Mouse (Mus musculus) left cerebral cortex, adult 18-20 months (tissue): ENCODE results near the gene Hoxa3. TPM values are rescaled to one million over a fixed set of nuclear protein-coding genes. Genes with fewer than 3 reads are reported as not detected.

Experiments
- DNase-seq, 2 experiments: peaks; one replicate each; pipeline ENCODE4 v3.0.0; 2021 to 2022; ENCODE audit warnings: low spot score in 2 of 2, mixed read lengths in 1 of 2
- total RNA-seq, 2 experiments: library from RNA; stranded (reverse); gene quantifications; 2 replicates each; pipeline ENCODE4 v1.2.3; 2021

Gene Hoxa3
- total RNA-seq, 2 experiments from 2014 or later: not detected

- DNase-seq: no peak
Observed at GRCm38 (mm10) chr6:52220003-52220864, 7.1 kb upstream of the Hoxa3 start.

GRCm38 (mm10) chr6:52219234-52219942 is 6.3 kb upstream of the Hoxa3 start:
- DNase-seq: no peak

- no peak for DNase-seq
Observed at GRCm38 (mm10) chr6:52218643-52219215, 5.6 kb upstream of the Hoxa3 start.

DNA sequence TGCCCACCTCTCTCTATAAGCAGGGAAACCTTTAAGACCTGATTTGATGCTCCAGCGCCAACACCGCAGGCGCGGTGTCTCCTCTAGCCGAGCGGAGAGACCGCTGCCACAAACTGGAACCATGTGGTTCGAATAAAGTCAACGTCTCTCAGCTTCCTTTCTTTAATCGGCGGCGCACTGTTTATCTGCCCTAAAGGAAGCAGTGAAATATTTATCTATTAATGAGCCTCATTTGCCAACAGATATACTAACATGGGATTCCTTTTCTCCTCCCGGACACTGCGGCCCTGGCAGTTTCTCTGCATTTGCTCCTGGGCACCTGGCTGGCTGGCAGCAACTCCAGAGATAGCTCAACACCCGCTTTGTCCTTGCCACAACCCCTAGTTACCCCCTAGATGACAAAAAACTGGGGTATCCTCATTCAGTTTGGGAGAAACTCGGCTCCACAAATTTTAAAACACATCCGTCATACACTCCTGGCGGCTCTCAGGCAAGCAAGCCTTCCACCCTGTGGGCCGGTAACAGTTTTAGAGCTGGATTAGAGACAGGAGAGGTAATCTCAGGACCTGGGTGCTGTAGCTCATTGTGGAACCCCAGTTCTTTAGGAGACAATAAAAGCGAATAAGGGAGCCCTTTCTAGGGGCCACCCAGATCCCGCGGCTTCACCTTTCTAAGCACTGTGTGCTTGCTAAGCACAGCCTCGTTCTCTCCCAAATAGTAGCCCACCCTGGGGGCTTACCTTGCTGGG is 4.9 kb upstream of the Hoxa3 start:
- DNase-seq: no peak

- DNase-seq: no peak
Observed at GRCm38 (mm10) chr6:52217459-52217768, 4.3 kb upstream of the Hoxa3 start.

DNA sequence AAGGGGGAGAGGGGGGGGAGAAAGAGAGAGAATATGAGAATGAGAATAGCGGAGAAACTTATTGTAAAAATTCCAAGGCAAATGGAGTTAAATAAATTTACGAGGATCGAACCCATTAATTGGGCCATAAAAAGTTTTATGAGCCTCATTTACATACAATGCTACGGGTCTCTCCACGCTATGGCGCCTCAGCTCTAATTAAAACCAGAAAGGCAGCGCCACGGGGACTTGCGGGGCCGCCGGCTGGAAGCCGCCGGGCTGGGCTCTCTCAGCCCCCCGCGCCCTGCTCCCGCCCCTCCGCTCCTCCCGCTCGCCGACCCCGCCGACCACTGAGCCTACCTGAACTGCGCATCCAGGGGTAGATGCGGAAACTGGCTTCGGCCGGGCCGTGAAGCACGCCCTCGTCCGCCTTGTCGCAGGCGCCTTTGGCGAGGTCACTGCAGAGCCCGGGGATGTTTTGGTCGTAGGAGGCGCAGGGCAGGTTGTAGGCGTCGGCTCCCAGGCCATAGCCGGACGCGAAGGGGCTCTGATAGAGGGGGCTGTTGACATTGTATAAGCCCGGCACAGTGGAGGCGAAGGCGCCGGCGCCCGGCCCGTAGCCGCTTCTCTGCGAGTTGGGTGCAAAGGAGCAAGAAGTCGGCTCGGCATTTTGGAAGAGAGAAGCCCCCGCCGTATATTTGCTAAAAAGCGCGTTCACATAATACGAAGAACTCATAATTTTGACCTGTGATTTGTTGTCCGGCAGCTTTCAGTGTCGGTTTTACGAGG is 3.7 kb upstream of the Hoxa3 start:
- DNase-seq: no peak

- no peak for DNase-seq
Observed at GRCm38 (mm10) chr6:52215771-52216535, 2.8 kb upstream of the Hoxa3 start.

- no peak for DNase-seq
Observed at GRCm38 (mm10) chr6:52215070-52215469, 1.9 kb upstream of the Hoxa3 start.

DNA sequence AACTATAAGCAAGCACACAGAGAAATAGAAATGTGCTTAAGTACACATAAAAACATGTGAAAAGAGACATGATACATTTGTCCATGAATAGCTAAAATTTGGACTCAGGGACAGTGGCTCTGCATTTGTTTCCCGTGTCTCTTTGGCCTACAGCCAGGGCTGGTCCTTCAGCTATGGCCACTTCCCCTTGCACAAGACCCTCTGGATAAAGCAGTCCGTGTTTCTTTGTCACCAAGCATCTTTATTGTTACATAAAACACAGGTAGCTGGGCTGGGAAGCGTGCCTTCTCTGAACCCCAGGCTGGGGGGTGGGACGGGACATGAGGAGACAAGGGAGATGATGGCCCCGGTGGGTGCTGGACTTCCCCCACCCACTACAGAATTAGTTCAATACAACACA is 1.1 kb upstream of the Hoxa3 start:
- DNase-seq: no peak

GRCm38 (mm10) chr6:52212556-52213118 is 499 bp downstream of the Hoxa3 start:
- no peak for DNase-seq

DNA sequence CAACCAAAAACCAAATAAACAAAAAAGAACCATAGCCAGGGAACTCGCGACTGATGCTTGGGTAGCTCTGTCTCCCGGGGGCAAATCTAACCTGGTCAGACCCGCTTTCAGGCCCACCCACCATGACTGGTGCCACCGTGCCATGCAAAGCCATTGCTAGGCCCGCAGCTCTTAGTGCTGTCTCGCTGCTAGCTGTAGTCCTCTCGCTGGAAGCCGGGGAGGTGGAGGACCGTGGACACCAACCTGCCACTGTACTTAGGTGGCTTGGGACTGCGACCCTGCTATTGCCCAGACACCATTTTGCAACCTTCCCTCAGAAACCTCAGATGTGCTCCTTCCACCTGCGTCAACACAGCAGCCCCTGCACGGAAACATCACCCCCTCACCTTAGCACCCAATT is 1.2 kb downstream of the Hoxa3 start:
- no peak for DNase-seq

GRCm38 (mm10) chr6:52211170-52211935 is 1.8 kb downstream of the Hoxa3 start:
- DNase-seq: peak; percentile 53 to 59

GRCm38 (mm10) chr6:52209685-52210046 is 3.5 kb downstream of the Hoxa3 start:
- DNase-seq: no peak

- no peak for DNase-seq
Observed at GRCm38 (mm10) chr6:52208868-52209684, 4.1 kb downstream of the Hoxa3 start.

DNA sequence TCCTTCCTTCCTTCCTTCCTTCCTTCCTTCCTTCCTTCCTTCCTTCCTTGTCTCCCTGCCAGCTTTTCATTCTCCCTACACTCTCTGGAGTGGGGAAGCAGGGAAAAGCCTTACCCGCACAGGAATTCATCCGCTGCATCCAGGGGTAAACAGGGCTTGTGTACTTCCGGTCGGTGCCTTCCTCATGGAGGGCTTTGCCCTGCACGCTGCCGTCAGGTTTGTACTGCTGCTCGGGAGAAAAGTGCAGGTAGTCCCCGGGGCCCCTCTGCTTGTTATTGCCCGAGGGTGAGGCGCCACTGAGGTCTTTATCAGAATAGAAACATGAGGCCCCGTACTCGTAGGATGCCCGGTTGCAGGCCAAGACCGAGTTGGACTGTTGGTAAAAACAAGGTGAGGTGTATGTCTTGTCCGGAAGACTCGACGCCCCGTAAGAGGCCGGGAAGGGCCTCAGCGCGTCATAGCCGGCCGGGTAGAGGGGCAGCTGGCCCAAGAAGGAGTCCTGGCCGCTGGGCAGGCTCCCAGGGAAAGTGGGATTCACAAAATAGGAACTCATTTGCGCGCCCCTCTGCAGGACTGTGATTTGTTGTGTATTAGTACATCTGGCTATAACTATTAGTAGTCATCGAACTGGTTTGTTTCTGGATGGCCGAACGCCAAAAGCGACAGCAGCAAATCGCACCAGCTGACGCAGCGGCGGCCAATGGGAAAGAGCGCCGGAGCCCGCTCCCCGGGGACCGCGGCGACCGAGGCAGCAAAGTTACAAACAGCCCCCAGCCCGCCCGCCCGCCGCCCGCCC is 4.9 kb downstream of the Hoxa3 start, which contains the start of gene Hoxa6:
Gene Hoxa6, minus strand, starts transcription at position 651 of the 796 bp plus-strand sequence.
- DNase-seq: no peak

DNA sequence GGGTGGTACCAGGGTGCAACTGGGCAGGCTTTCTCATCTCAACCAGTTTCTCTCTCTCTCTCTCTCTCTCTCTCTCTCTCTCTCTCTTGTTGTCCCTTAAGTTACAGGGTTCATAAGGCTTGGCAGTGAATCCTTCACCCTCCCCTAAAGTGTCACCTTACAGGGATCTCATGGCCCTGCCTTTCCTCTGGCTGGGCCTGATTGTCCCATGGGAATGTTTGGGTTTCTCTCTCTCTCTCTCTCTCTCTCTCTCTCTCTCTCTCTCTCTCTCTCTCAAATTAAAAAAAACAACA is 5.5 kb downstream of the Hoxa3 start:
- DNase-seq: no peak

DNA sequence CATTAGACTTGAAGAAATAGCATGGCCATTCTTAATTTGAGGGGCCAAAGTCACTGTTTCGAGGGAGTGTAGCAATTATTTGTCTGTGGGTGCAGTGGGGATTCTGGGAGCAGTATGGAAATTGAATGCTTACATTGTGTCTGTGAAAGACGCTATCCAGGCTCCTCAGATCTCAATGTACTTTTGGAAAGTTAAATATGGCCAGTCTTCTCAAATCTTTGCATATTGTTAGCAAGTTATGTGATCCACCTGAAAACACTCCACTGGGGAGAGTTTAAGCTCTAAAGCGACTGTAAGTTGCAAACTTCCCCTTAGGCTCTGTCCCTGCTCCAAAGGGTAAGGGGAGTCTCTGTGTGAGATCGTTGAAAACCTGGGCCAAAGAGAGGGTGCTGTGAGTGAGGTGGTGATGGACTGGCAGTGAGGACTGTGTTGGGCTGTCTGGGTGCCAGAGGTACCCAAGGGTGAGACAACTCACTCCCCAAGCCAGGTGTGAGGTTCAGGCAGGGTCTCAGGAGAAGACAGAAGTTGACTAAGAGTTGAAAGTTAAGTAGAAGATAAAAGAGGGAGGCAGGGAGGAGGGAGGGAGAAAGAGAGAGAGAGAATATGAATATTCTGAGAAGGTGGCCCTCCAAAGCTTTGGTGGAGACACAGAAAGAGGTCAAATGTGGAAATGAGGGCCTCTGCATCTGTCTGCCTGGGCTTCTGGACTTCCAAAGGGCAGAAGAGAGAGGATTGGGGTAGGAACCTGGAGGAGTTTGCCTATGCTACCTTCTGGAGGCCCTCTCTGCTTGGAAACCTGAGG is 6.1 kb downstream of the Hoxa3 start:
- no peak for DNase-seq
